Mouse (Mus musculus): ENCODE results near the gene Nol9. TPM values are rescaled to one million over a fixed set of nuclear protein-coding genes. Genes with fewer than 3 reads are reported as not detected.

The Nol9 gene
- polyA plus RNA-seq (2012; rRNA removed) = 22.1 and 22.2 TPM in 2 replicates

GRCm38 (mm10) chr4:152038985-152039830 is at the start of gene Nol9:
Gene Nol9 (plus strand): TSS chr4:152039321.

GRCm38 (mm10) chr4:151996173-151996950 is 42.8 kb upstream of the Nol9 start, which contains the start of gene Phf13:
Gene Phf13 (minus strand): TSS chr4:151996258.

GRCm38 (mm10) chr4:152008622-152009075 is 30.5 kb upstream of the Nol9 start, which contains the start of gene Klhl21:
Gene Klhl21 (plus strand): TSS chr4:152008803.

GRCm38 (mm10) chr4:152027524-152027923 is 11.6 kb upstream of the Nol9 start, which contains the start of gene Zbtb48:
Gene Zbtb48 (minus strand): TSS chr4:152027671.

GRCm38 (mm10) chr4:152038225-152038984 is 716 bp upstream of the Nol9 start, which contains the start of gene Tas1r1:
Gene Tas1r1 (minus strand): TSS chr4:152038568.

GRCm38 (mm10) chr4:152072121-152072601 is 33.0 kb downstream of the Nol9 start, which contains the start of gene Plekhg5:
Gene Plekhg5 (plus strand): TSS chr4:152072498.

Other genes with a start within 250 kb of the Nol9 start
- gene Camta1, start 177.4 kb upstream of the Nol9 start, polyA plus RNA-seq (2012; rRNA removed) = 83.7 and 87.4 TPM in 2 replicates
- 73.1 and 75.2 TPM in 2 replicates for gene Dnajc11, start 105.6 kb upstream of the Nol9 start, polyA plus RNA-seq (2012; rRNA removed)
- 40.3 and 45.0 TPM in 2 replicates for gene Thap3, start 50.3 kb upstream of the Nol9 start, polyA plus RNA-seq (2012; rRNA removed)
- 15.2 and 16.2 TPM in 2 replicates for gene Phf13, start 43.1 kb upstream of the Nol9 start, polyA plus RNA-seq (2012; rRNA removed)
- gene Klhl21, start 30.5 kb upstream of the Nol9 start, polyA plus RNA-seq (2012; rRNA removed) = 4.7 and 4.8 TPM in 2 replicates
- 27.6 and 29.1 TPM in 2 replicates for gene Zbtb48, start 11.7 kb upstream of the Nol9 start, polyA plus RNA-seq (2012; rRNA removed)
- 0.45 and 0.56 TPM in 2 replicates for gene Tas1r1, start 753 bp upstream of the Nol9 start, polyA plus RNA-seq (2012; rRNA removed)
- 13.2 and 14.8 TPM in 2 replicates for gene Plekhg5, start 33.2 kb downstream of the Nol9 start, polyA plus RNA-seq (2012; rRNA removed)
- gene Tnfrsf25, start 76.6 kb downstream of the Nol9 start, polyA plus RNA-seq (2012; rRNA removed) = 3.6 and 4.4 TPM in 2 replicates
- gene Espn, start 113.0 kb downstream of the Nol9 start, polyA plus RNA-seq (2012; rRNA removed) = 0.30 and 0.36 TPM in 2 replicates
- 0.03 and 0.04 TPM in 2 replicates for gene Hes2, start 119.5 kb downstream of the Nol9 start, polyA plus RNA-seq (2012; rRNA removed)
- gene Acot7, start 138.8 kb downstream of the Nol9 start, polyA plus RNA-seq (2012; rRNA removed) = 276 and 301 TPM in 2 replicates
- 39.6 and 45.3 TPM in 2 replicates for gene Gpr153, start 234.9 kb downstream of the Nol9 start, polyA plus RNA-seq (2012; rRNA removed)